Mouse (Mus musculus): ENCODE data around the gene Erbb4. TPM values are rescaled to one million over a fixed set of nuclear protein-coding genes. Genes with fewer than 3 reads are reported as not detected.

Gene Erbb4
- polyA plus RNA-seq, 1 experiment = 0.26 TPM

GRCm38 (mm10) chr1:68466390-68466960, 641.4 kb downstream of the Erbb4 start:
- DNase-seq = no peak
- TF ChIP-seq POLR2A (IDR thresholded peaks at IDR 0.05; ENCODE audit: borderline replicate concordance, extremely low read depth, low read depth, low read length) (no peak), CTCF (IDR thresholded peaks at IDR 0.05; ENCODE audit: insufficient read depth, low read length) (no peak)
- Histone ChIP-seq H3K4me1 (ENCODE audit: control insufficient read depth, insufficient read depth, low read length) (no peaks in the 10 kb centered on the region), H3K4me3 (replicated peaks; ENCODE audit: extremely low read depth, low read depth, low read length) (no peak overlapping the region)

DNA sequence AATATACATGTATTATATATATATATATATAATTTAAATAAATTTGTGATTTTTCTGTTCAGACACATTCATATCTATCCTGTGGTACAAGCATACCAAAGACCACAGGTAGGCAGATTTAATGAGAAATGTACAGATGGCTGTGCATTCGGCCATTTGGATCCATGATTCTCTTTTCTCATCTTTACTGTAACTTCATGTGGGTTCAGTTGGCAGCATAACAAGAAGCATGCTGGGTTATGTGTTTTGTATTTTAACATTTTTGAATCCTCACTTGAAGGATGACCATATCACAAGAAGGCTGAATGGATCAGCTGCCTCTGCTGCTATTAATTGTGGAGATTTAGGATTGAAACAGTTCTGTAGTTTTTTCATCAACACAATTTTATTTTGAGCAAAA, 656.6 kb downstream of the Erbb4 start:
- WGBS = 85% methylated on average over 1 of the region's 1 CpGs
- no peak for DNase-seq
- no peak overlapping the region for H3K4me3 ChIP-seq (replicated peaks; ENCODE audit: extremely low read depth, low read depth, low read length)
- TF ChIP-seq CTCF (IDR thresholded peaks at IDR 0.05; ENCODE audit: insufficient read depth, low read length) (no peak), POLR2A (IDR thresholded peaks at IDR 0.05; ENCODE audit: borderline replicate concordance, extremely low read depth, low read depth, low read length) (no peak)
- no peaks in the 10 kb centered on the region for H3K4me1 ChIP-seq (ENCODE audit: control insufficient read depth, insufficient read depth, low read length)

DNA sequence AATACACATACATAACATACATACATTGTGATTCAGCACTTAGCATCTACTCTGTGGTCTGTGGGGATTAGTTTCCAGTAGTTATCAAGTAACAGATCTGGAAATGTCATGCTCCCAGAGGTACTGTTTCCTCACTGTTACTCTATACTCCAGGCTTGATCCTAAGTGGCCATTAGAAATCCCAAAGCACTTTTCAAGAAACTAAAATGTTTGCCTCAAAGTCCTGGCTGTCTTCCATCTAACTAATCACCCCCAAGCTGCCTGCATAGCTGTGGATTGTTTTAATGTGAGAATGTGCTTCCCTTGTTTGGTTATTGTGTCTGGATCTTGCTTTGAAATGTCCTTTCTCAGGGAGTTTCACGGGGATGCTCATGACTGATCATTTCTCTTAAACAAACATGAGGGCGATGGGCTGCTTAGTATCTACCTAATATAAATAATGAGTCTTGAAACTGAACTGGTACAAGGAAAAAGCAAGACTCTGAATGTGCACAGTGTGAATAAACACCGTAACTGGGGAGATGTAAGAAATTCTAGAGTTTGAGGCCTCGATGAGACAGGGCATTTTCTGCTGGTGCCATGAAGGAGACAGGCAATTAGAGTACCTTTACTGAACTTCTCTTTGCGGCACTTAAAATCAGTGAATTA, 683.4 kb downstream of the Erbb4 start:
- WGBS = 47% methylated on average over 5 of the region's 5 CpGs
- no peak overlapping the region for H3K4me3 ChIP-seq (replicated peaks; ENCODE audit: extremely low read depth, low read depth, low read length)
- DNase-seq = no peak
- no peaks in the 10 kb centered on the region for H3K4me1 ChIP-seq (ENCODE audit: control insufficient read depth, insufficient read depth, low read length)
- TF ChIP-seq POLR2A (IDR thresholded peaks at IDR 0.05; ENCODE audit: borderline replicate concordance, extremely low read depth, low read depth, low read length) (no peak), CTCF (IDR thresholded peaks at IDR 0.05; ENCODE audit: insufficient read depth, low read length) (no peak)

DNA sequence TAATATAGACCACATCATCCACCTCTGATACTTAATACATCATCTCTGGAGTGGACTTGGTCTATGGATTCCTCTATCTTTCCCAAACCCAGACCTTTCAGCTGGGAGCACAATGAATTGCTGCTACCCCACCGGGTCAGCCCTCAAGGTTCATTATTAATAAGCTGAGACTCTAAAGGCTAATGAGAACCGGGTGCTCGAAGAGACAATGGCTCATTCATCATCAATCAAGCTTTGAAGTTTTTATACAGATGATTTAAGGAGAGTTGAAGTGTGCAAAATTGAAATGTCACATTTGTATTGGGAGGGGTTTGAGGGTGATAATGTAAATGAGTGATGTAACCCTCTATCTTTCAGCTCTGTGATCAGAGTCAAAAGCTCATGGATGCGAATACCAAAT, 706.7 kb downstream of the Erbb4 start:
- Histone ChIP-seq H3K4me1 (ENCODE audit: control insufficient read depth, insufficient read depth, low read length) (no peaks in the 10 kb centered on the region), H3K4me3 (replicated peaks; ENCODE audit: extremely low read depth, low read depth, low read length) (no peak overlapping the region)
- TF ChIP-seq POLR2A (IDR thresholded peaks at IDR 0.05; ENCODE audit: borderline replicate concordance, extremely low read depth, low read depth, low read length) (no peak), CTCF (IDR thresholded peaks at IDR 0.05; ENCODE audit: insufficient read depth, low read length) (no peak)
- no peak for DNase-seq
- 36% methylated on average over 4 of the region's 4 CpGs for WGBS

DNA sequence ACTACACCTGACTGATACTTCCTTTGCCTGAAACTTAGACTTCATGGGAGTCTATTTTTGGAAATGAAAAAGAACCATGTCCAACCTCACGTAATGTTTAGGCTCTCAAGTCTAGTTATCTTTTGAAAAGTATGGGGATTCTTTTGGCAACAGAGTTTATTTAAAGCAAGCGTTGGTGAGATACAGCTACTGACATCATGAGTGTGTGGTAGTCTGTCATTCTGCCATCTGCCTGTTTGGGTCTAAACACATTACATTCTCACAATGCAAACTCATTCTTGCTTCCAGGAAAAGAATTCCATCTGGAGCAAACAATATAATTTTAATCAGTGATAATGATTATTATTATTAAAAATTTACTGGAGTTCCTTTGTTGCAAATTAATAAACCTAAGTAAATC, 736.3 kb downstream of the Erbb4 start:
- 46% methylated on average over 2 of the region's 2 CpGs for WGBS
- no peak for TF ChIP-seq CTCF (IDR thresholded peaks at IDR 0.05; ENCODE audit: insufficient read depth, low read length)
- TF ChIP-seq POLR2A (IDR thresholded peaks at IDR 0.05; ENCODE audit: borderline replicate concordance, extremely low read depth, low read depth, low read length) = no peak
- Histone ChIP-seq H3K4me1 (ENCODE audit: control insufficient read depth, insufficient read depth, low read length) (no peaks in the 10 kb centered on the region), H3K4me3 (replicated peaks; ENCODE audit: extremely low read depth, low read depth, low read length) (no peak overlapping the region)
- no peak for DNase-seq

DNA sequence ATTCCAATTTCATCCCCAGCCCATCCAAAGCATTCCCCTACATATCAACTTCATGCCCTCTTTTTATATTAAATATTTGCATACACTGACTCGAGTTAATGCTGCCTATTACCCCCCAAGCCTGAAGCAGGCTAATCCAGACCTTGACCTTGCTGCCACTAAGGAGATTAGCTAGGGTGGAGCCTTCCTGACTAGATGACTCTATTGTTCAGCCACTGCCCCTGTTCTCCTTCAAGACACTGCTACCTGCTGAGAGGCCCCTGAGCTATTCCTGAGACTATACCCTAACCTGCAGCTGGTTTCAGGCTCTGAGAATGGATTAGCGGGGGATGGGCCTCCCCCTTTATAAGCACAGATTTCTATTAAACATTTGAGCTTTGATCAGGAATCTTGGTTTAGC, 774.1 kb downstream of the Erbb4 start:
- Histone ChIP-seq H3K4me3 (replicated peaks; ENCODE audit: extremely low read depth, low read depth, low read length) (no peak overlapping the region), H3K4me1 (ENCODE audit: control insufficient read depth, insufficient read depth, low read length) (no peaks in the 10 kb centered on the region)
- no peak for TF ChIP-seq CTCF (IDR thresholded peaks at IDR 0.05; ENCODE audit: insufficient read depth, low read length)
- TF ChIP-seq POLR2A (IDR thresholded peaks at IDR 0.05; ENCODE audit: borderline replicate concordance, extremely low read depth, low read depth, low read length) = no peak
- WGBS = 51% methylated on average over 2 of the region's 2 CpGs
- no peak for DNase-seq

GRCm38 (mm10) chr1:68305813-68306212, 802.0 kb downstream of the Erbb4 start:
- Histone ChIP-seq H3K4me3 (replicated peaks; ENCODE audit: extremely low read depth, low read depth, low read length) (no peak overlapping the region), H3K4me1 (ENCODE audit: control insufficient read depth, insufficient read depth, low read length) (no peaks in the 10 kb centered on the region)
- 53% methylated on average over 4 of the region's 4 CpGs for WGBS
- no peak for DNase-seq
- TF ChIP-seq POLR2A (IDR thresholded peaks at IDR 0.05; ENCODE audit: borderline replicate concordance, extremely low read depth, low read depth, low read length) (no peak), CTCF (IDR thresholded peaks at IDR 0.05; ENCODE audit: insufficient read depth, low read length) (no peak)

- no peak for DNase-seq
- TF ChIP-seq POLR2A (IDR thresholded peaks at IDR 0.05; ENCODE audit: borderline replicate concordance, extremely low read depth, low read depth, low read length) (no peak), CTCF (IDR thresholded peaks at IDR 0.05; ENCODE audit: insufficient read depth, low read length) (no peak)
- 50% methylated on average over 2 of the region's 2 CpGs for whole genome bisulfite sequencing
- no peaks in the 10 kb centered on the region for H3K4me1 ChIP-seq (ENCODE audit: control insufficient read depth, insufficient read depth, low read length)
- H3K4me3 ChIP-seq (replicated peaks; ENCODE audit: extremely low read depth, low read depth, low read length) = no peak overlapping the region
These were observed 823.4 kb downstream of the Erbb4 start for GRCm38 (mm10) chr1:68284443-68284842.

DNA sequence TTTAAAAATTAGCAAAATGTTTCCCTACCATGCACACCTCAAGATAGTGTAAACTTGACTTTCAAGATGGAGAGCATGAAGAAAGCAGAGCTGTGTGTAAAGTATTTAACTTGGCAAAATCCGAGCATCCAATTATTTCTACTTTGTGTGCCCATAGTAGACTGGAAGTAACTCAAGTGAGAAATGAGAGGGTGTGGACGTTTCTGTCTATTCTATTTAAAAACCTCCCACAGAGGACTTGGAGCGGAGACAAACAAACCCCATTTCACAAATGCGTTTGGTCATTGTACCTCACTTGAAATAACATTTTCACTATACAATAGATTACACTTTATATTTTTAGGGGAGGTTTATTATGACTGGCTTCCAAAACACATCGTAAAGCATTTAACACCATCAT, 832.0 kb downstream of the Erbb4 start:
- TF ChIP-seq POLR2A (IDR thresholded peaks at IDR 0.05; ENCODE audit: borderline replicate concordance, extremely low read depth, low read depth, low read length) (no peak), CTCF (IDR thresholded peaks at IDR 0.05; ENCODE audit: insufficient read depth, low read length) (no peak)
- DNase-seq = no peak
- no peak overlapping the region for H3K4me3 ChIP-seq (replicated peaks; ENCODE audit: extremely low read depth, low read depth, low read length)
- WGBS = 50% methylated on average over 5 of the region's 5 CpGs
- H3K4me1 ChIP-seq (ENCODE audit: control insufficient read depth, insufficient read depth, low read length) = no peaks in the 10 kb centered on the region

DNA sequence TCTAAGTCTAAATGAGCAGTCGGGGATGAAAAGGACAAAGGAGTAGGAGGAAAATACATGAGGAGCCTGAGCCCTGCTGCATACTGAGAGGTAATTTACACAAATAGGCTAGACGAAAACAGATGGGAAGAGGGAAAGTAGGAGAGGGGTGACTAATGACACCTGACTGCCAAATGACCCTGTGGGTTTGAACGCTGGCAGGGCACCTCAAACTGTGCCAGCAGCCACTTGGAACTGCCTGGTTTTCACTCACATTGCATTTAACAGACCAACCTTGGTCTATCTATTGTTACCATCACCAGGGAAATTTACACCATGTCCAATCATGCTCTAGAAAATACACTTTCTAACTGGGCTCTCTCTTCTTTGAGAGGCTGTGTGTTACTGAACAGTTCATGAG, 929.3 kb downstream of the Erbb4 start:
- no peak for DNase-seq
- Histone ChIP-seq H3K4me3 (replicated peaks; ENCODE audit: extremely low read depth, low read depth, low read length) (no peak overlapping the region), H3K4me1 (ENCODE audit: control insufficient read depth, insufficient read depth, low read length) (no peaks in the 10 kb centered on the region)
- TF ChIP-seq CTCF (IDR thresholded peaks at IDR 0.05; ENCODE audit: insufficient read depth, low read length) (no peak), POLR2A (IDR thresholded peaks at IDR 0.05; ENCODE audit: borderline replicate concordance, extremely low read depth, low read depth, low read length) (no peak)
- 23% methylated on average over 3 of the region's 3 CpGs for WGBS
